In genomic region chr11:121627521-121627920, GRCm38 (mm10) we compare ENCODE assay signal across 13 mouse cellular contexts.
"Had no signal": no experiment of that assay in that cellular context is flagged by ENCODE, and none has a peak within 500 bp of the region (broad histone marks: within the 10 kb centered on the region; RNA-seq: fewer than 3 reads in every experiment).

No protein-coding gene starts in this region.

- H3K27me3 ChIP-seq: midbrain, embryonic 12.5 days; neural tube, embryonic 12.5 days had no signal

- H3K27ac ChIP-seq: liver, embryonic 14.5 days; midbrain, embryonic 10.5 days; midbrain, embryonic 12.5 days; neural tube, embryonic 12.5 days had no signal

- H3K4me1 ChIP-seq: midbrain, embryonic 10.5 days; midbrain, embryonic 12.5 days; neural tube, embryonic 12.5 days had no signal

- DNase-seq: lung, adult 18-20 months; lung, embryonic 14.5 days; lung, postnatal 10 days; midbrain, embryonic 14.5 days; right cerebral cortex, postnatal 14 days; thymus, adult 2 months; thymus, postnatal 25 days; thymus, postnatal 4 days had no signal

- H3K4me2 ChIP-seq: lung, embryonic 14.5 days; midbrain, embryonic 12.5 days; neural tube, embryonic 12.5 days had no signal

- H3K9ac ChIP-seq: liver, embryonic 14.5 days; lung, embryonic 14.5 days; midbrain, embryonic 12.5 days; neural tube, embryonic 12.5 days had no signal

- ATAC-seq: midbrain, embryonic 16.5 days had no signal

- H3K9me3 ChIP-seq: midbrain, embryonic 10.5 days; midbrain, embryonic 12.5 days; neural tube, embryonic 12.5 days had no signal

- H3K4me3 ChIP-seq: midbrain, embryonic 10.5 days; midbrain, embryonic 12.5 days; neural tube, embryonic 12.5 days had no signal
